In the genomic region with DNA sequence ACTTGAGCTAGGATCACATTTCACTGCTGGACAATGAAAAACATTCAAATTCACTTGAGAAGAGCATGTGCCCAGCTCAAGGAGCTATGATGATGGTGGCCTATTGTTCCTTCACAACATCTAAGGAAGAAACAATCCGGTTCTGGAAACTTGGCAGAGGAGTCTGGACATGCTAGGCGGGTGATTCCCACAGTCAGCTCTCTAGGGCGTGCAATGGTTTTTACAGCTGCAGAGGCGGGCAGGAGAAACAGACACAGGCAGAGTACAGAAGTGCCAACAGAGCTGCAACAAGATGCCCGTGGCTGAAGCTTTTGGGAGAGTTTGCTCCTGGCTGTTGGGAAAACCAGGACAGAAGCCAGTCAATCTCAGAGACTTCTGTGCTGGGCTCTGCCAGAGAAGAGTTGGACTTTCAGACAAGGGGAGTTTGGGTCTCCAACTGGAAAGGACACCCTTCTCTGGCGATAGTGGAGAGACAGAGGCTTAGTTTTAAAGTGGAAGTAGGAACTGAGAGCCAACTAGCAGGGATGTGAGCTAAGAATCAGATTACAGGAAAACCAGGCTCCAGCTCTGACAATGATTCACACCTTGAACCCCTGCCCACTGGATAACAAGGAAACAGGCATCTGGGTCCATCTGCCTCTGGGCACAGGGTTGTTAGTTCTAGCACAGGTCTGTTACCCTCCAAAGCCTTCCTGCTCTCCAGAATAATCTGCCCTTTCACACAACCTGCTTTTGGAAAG, we compare ENCODE assay signal across 9 mouse cellular contexts. TPM values are rescaled to one million over a fixed set of nuclear protein-coding genes. Genes with fewer than 3 reads are reported as not detected.
DNase-seq lines count a peak whose midpoint lies in the region; ATAC-seq and TF ChIP-seq lines count a peak whose summit lies in the region.
"Had no signal": no experiment of that assay in that cellular context is flagged by ENCODE, and none has a peak within 500 bp of the region (broad histone marks: within the 10 kb centered on the region; RNA-seq: fewer than 3 reads in every experiment).

No protein-coding gene starts in this region.

- peak overlapping the region; percentile 75 for H3K27ac ChIP-seq in brown adipose tissue, adult 24 weeks (replicated peaks; ENCODE audit: low read depth, low read length)
- H3K27ac ChIP-seq in kidney, embryonic 15.5 days, result no peak overlapping the region
- H3K27ac ChIP-seq: liver, embryonic 13.5 days had no signal

- no peak for TF ChIP-seq CTCF in lung, adult 2 months (IDR thresholded peaks at IDR 0.05; ENCODE audit: insufficient read depth, low read length)

- no peak overlapping the region for H3K4me3 ChIP-seq in lung, adult 2 months (replicated peaks; ENCODE audit: extremely low read depth, low read depth, low read length)
- H3K4me3 ChIP-seq in brown adipose tissue, adult 24 weeks (ENCODE audit: insufficient read depth, low read depth, low read length), result no peak overlapping the region
- no peak overlapping the region for H3K4me3 ChIP-seq in kidney, embryonic 15.5 days (replicated peaks)
- H3K4me3 ChIP-seq: liver, embryonic 13.5 days had no signal

- DNase-seq in lung, postnatal 36 days, result peak; percentile 70
- DNase-seq in lung, adult 2 months, result no peak
- DNase-seq in gastrocnemius, postnatal 36 days, result peak; percentile 27 to 43
- peak; percentile 16 for DNase-seq in heart, postnatal 4 days
- DNase-seq in cerebellum, postnatal 25 days, result no peak
- DNase-seq: kidney, postnatal 4 days; liver, embryonic 13.5 days had no signal

- H3K27me3 ChIP-seq in kidney, embryonic 15.5 days, result no peaks in the 10 kb centered on the region
- H3K27me3 ChIP-seq: liver, embryonic 13.5 days had no signal

- no peak for TF ChIP-seq POLR2A in lung, adult 2 months (IDR thresholded peaks at IDR 0.05; ENCODE audit: borderline replicate concordance, extremely low read depth, low read depth, low read length)

- WGBS in lung, adult 2 months, result 38% methylated on average over 6 of the region's 6 CpGs
- WGBS in kidney, embryonic 15.5 days, result 65% methylated on average over 6 of the region's 6 CpGs

- no peaks in the 10 kb centered on the region for H3K9me3 ChIP-seq in kidney, embryonic 15.5 days (replicated peaks)
- H3K9me3 ChIP-seq: liver, embryonic 13.5 days had no signal

- intact Hi-C loops in gastrocnemius, postnatal 36 days (cut with DNase I), result no loop called here

- H3K9ac ChIP-seq in kidney, embryonic 15.5 days, result no peak overlapping the region
- H3K9ac ChIP-seq: liver, embryonic 13.5 days had no signal

- peaks cover 12% of the 10 kb centered on the region for H3K4me1 ChIP-seq in lung, adult 2 months (ENCODE audit: control insufficient read depth, insufficient read depth, low read length)
- peaks cover 37% of the 10 kb centered on the region for H3K4me1 ChIP-seq in brown adipose tissue, adult 24 weeks (ENCODE audit: control insufficient read depth, insufficient read depth, insufficient read length, low read length)
- H3K4me1 ChIP-seq in kidney, embryonic 15.5 days, result peaks cover 3% of the 10 kb centered on the region; the same call in 1 of the 2 replicates

- H3K36me3 ChIP-seq in kidney, embryonic 15.5 days, result no peaks in the 10 kb centered on the region
- H3K36me3 ChIP-seq: liver, embryonic 13.5 days had no signal

- no peak for ATAC-seq in kidney, embryonic 15.5 days (replicated peaks; ENCODE audit: low FRiP score)

- H3K4me2 ChIP-seq in kidney, embryonic 15.5 days, result no peak overlapping the region
- H3K4me2 ChIP-seq: liver, embryonic 13.5 days had no signal

RNA-seq across cellular contexts. Expression of gene Itpr2, which starts 28.6 kb away (rescaled TPM):
- 15.3 and 25.5 TPM in 2 replicates for polyA plus RNA-seq in lung, adult 2 months (2012; rRNA removed)
- 33.6 and 35.0 TPM in 2 replicates for polyA plus RNA-seq in brown adipose tissue, adult 24 weeks (2012; ENCODE audit: insufficient read depth, insufficient read length, missing spikeins)
- 1 to 10 TPM; 7.9 to 9.6 TPM for total RNA-seq in gastrocnemius, postnatal 36 days (2021)
- 10 to 100 TPM; 38.6 to 45.5 TPM for total RNA-seq in heart, postnatal 4 days (2021)
- polyA plus RNA-seq in kidney, embryonic 15.5 days (2015; fragmentation: Nextera tagmentation; extraction: Ambion mirVana), result 11.6 and 15.0 TPM in 2 replicates

Comparison
In these comparisons a context has a peak if more than half of its experiments do, and no peak if none do; other contexts are left out.
1. DNase-seq: peak in lung, postnatal 36 days (single experiment), gastrocnemius, postnatal 36 days (2 of 2) and heart, postnatal 4 days (single experiment); none in lung, adult 2 months (single experiment) and cerebellum, postnatal 25 days (0 of 2).